Mouse (Mus musculus) thymus, postnatal 25 days (tissue): Measurements from ENCODE around the gene Klk1b26.
"Not testable (repeated sequence)": the region's sequence is repeated elsewhere in the genome, so short reads cannot be mapped to it uniquely, and the experiment has no call there.

Source experiments
- DNase-seq: peaks from one replicate; pipeline ENCODE4 v3.0.0; 2022

Klk1b26 gene

GRCm38 (mm10) chr7:44011868-44012267 is at the start of gene Klk1b26:
Gene Klk1b26, plus strand, starts transcription at chr7:44012168.
- not testable (repeated sequence) for DNase-seq

GRCm38 (mm10) chr7:43966451-43966850 is 45.5 kb upstream of the Klk1b26 start, which contains the start of gene Klk1b1:
Gene Klk1b1, plus strand, starts transcription at chr7:43966751.
- no peak for DNase-seq

GRCm38 (mm10) chr7:43967058-43967457 is 44.9 kb upstream of the Klk1b26 start:
- DNase-seq = no peak

GRCm38 (mm10) chr7:43967612-43968011 is 44.4 kb upstream of the Klk1b26 start:
- DNase-seq = no peak

GRCm38 (mm10) chr7:43975761-43976160 is 36.2 kb upstream of the Klk1b26 start, which contains the start of gene Klk1b9:
Gene Klk1b9, plus strand, starts transcription at chr7:43976061.
- not testable (repeated sequence) for DNase-seq

- DNase-seq = no peak
Measured at GRCm38 (mm10) chr7:43985657-43986056, 26.3 kb upstream of the Klk1b26 start.

- not testable (repeated sequence) for DNase-seq
Measured at GRCm38 (mm10) chr7:43994821-43995220, 17.1 kb upstream of the Klk1b26 start.

GRCm38 (mm10) chr7:43995577-43995976 is 16.4 kb upstream of the Klk1b26 start, which contains the start of gene Klk1b11:
Gene Klk1b11, plus strand, starts transcription at chr7:43995877.
- not testable (repeated sequence) for DNase-seq

GRCm38 (mm10) chr7:44004847-44005246 is 7.1 kb upstream of the Klk1b26 start:
- DNase-seq = no peak

- DNase-seq = not testable (repeated sequence)
Measured at GRCm38 (mm10) chr7:44014666-44015065, 2.7 kb downstream of the Klk1b26 start.

- DNase-seq = no peak
Measured at GRCm38 (mm10) chr7:44015071-44015470, 3.1 kb downstream of the Klk1b26 start.

GRCm38 (mm10) chr7:44051990-44052389 is 40.0 kb downstream of the Klk1b26 start, which contains the start of gene Klk1b27:
Gene Klk1b27, plus strand, starts transcription at chr7:44052290.
- not testable (repeated sequence) for DNase-seq
